Mouse (Mus musculus): ENCODE results near the gene Urod.

Urod gene

GRCm38 (mm10) chr4:117004649-117005048, 10.4 kb upstream of the Urod start:
- POLR2A ChIA-PET = interaction anchor here in 3 of 4 experiments (0.5 to 7.9 kb wide), 15 partner anchors 9 to 197 kb away, joined by 3 to 61 read pairs (median 10); partner anchors contain the start of genes Eif2b3 (in 2 of the 3), Hectd3 (in 2 of the 3), Urod (in 2 of the 3) and Btbd19 (in 1 of the 3)
- CTCF ChIA-PET = interaction anchor here in 3 of 4 experiments (1.1 to 1.5 kb wide), 4 partner anchors 9 to 117 kb away, joined by 3 to 6 read pairs (median 4); partner anchors contain the start of gene Hectd3 (in 1 of the 3)

GRCm38 (mm10) chr4:117002543-117003521, 8.6 kb upstream of the Urod start:
- CTCF ChIA-PET = interaction anchor here (0.5 to 2.8 kb wide), 77 partner anchors 7 to 316 kb away, joined by 3 to 23 read pairs (median 4); partner anchors contain the start of genes Eif2b3 (in 2 of the 4), Urod (in 2 of the 4), Hectd3 (in 1 of the 4) and Kif2c (in 1 of the 4)
- POLR2A ChIA-PET = interaction anchor here (0.5 to 7.9 kb wide), 84 partner anchors 7 to 782 kb away, joined by 3 to 61 read pairs (median 4); partner anchors contain the start of genes Rps8 (in 3 of the 4), Btbd19 (in 2 of the 4), Ccdc163 (in 2 of the 4) and Eif2b3 (in 2 of the 4)

GRCm38 (mm10) chr4:117001957-117002356, 7.7 kb upstream of the Urod start:
- CTCF ChIA-PET = interaction anchor here (0.6 to 2.8 kb wide), 55 partner anchors 8 to 268 kb away, joined by 3 to 23 read pairs (median 4); partner anchors contain the start of genes Eif2b3 (in 2 of the 4), Urod (in 2 of the 4), Kif2c (in 1 of the 4) and Mutyh (in 1 of the 4)

GRCm38 (mm10) chr4:116999513-117000154, 5.4 kb upstream of the Urod start:
- ChIA-PET CTCF (interaction anchor here in 2 of 4 experiments (0.7 to 1.4 kb wide), 3 partner anchors 13 to 232 kb away, joined by 3 to 4 read pairs (median 3); no protein-coding TSS in a partner anchor), POLR2A (interaction anchor here in 2 of 4 experiments (0.7 to 1.4 kb wide), 7 partner anchors 13 to 202 kb away, joined by 3 to 5 read pairs (median 3); partner anchors contain the start of gene Eif2b3 (in 1 of the 2))

More at GRCm38 (mm10) chr4:117001957-117002356, 7.7 kb upstream of the Urod start:
- POLR2A ChIA-PET = interaction anchor here in 3 of 4 experiments (0.6 to 7.9 kb wide), 68 partner anchors 6 to 781 kb away, joined by 3 to 61 read pairs (median 5); partner anchors contain the start of genes Rps8 (in 3 of the 3), Ccdc163 (in 2 of the 3), Eif2b3 (in 2 of the 3) and Hectd3 (in 2 of the 3)

GRCm38 (mm10) chr4:116995798-116996135, 1.6 kb upstream of the Urod start:
- POLR2A ChIA-PET = interaction anchor here (0.5 to 5.7 kb wide), 88 partner anchors 9 to 942 kb away, joined by 3 to 53 read pairs (median 4); partner anchors contain the start of genes Btbd19 (in 3 of the 4), Plk3 (in 3 of the 4), Ccdc163 (in 2 of the 4) and Eif2b3 (in 2 of the 4)
- CTCF ChIA-PET = interaction anchor here (0.6 to 2.1 kb wide), 43 partner anchors 8 to 556 kb away, joined by 3 to 18 read pairs (median 5); partner anchors contain the start of genes Btbd19 (in 3 of the 4), Eif2b3 (in 1 of the 4), Mutyh (in 1 of the 4) and Plk3 (in 1 of the 4)

GRCm38 (mm10) chr4:116995131-116995797, 1.1 kb upstream of the Urod start, which contains the start of gene Hectd3:
Hectd3 (plus strand) TSS chr4:116995317.
- ChIA-PET POLR2A (interaction anchor here (0.5 to 5.7 kb wide), 87 partner anchors 8 to 942 kb away, joined by 3 to 53 read pairs (median 4); partner anchors contain the start of genes Btbd19 (in 3 of the 4), Plk3 (in 3 of the 4), Ccdc163 (in 2 of the 4) and Eif2b3 (in 2 of the 4)), CTCF (interaction anchor here (0.6 to 2.1 kb wide), 42 partner anchors 8 to 555 kb away, joined by 3 to 18 read pairs (median 5); partner anchors contain the start of genes Btbd19 (in 3 of the 4), Mutyh (in 1 of the 4), Plk3 (in 1 of the 4) and Ptch2 (in 1 of the 4))

- CTCF ChIA-PET = interaction anchor here in 1 of 4 experiments (0.6 to 1.0 kb wide), 4 partner anchors 11 to 326 kb away, joined by 3 read pairs; no protein-coding TSS in a partner anchor
- POLR2A ChIA-PET = no interaction called here
These were observed 2.8 kb downstream of the Urod start for GRCm38 (mm10) chr4:116991366-116991765.

GRCm38 (mm10) chr4:116989731-116990130, 4.5 kb downstream of the Urod start:
- ChIA-PET CTCF (interaction anchor here (0.5 to 1.4 kb wide), 9 partner anchors 13 to 848 kb away, joined by 3 to 7 read pairs (median 4); no protein-coding TSS in a partner anchor), POLR2A (interaction anchor here in 3 of 4 experiments (0.7 to 4.3 kb wide), 11 partner anchors 11 to 212 kb away, joined by 3 to 16 read pairs (median 3); partner anchors contain the start of gene Plk3 (in 1 of the 3))

GRCm38 (mm10) chr4:116987122-116987456, 7.1 kb downstream of the Urod start:
- ChIA-PET CTCF (interaction anchor here (0.5 to 2.9 kb wide), 73 partner anchors 8 to 325 kb away, joined by 3 to 34 read pairs (median 4); partner anchors contain the start of genes Hectd3 (in 4 of the 4), Ccdc163 (in 2 of the 4), Mmachc (in 2 of the 4) and Mutyh (in 2 of the 4)), POLR2A (interaction anchor here in 3 of 4 experiments (0.5 to 4.3 kb wide), 56 partner anchors 8 to 1753 kb away, joined by 3 to 21 read pairs (median 4); partner anchors contain the start of genes Hectd3 (in 3 of the 3), Plk3 (in 2 of the 3), Prdx1 (in 2 of the 3) and Ptch2 (in 2 of the 3))

- POLR2A ChIA-PET = interaction anchor here in 3 of 4 experiments (0.6 to 4.3 kb wide), 53 partner anchors 9 to 391 kb away, joined by 3 to 21 read pairs (median 4); partner anchors contain the start of genes Hectd3 (in 3 of the 3), Prdx1 (in 2 of the 3), Ptch2 (in 2 of the 3) and Zswim5 (in 2 of the 3)
- CTCF ChIA-PET = interaction anchor here (0.5 to 2.9 kb wide), 77 partner anchors 9 to 325 kb away, joined by 3 to 34 read pairs (median 4); partner anchors contain the start of genes Hectd3 (in 4 of the 4), Ccdc163 (in 2 of the 4), Mmachc (in 2 of the 4) and Mutyh (in 2 of the 4)
These were observed 7.7 kb downstream of the Urod start for GRCm38 (mm10) chr4:116986400-116987121.

- ChIA-PET POLR2A (interaction anchor here in 3 of 4 experiments (0.6 to 2.8 kb wide), 13 partner anchors 9 to 253 kb away, joined by 3 to 21 read pairs (median 4); partner anchors contain the start of genes Hectd3 (in 1 of the 3), Mutyh (in 1 of the 3), Plk3 (in 1 of the 3) and Toe1 (in 1 of the 3)), CTCF (interaction anchor here (0.6 to 2.9 kb wide), 13 partner anchors 10 to 265 kb away, joined by 3 to 33 read pairs (median 6); partner anchors contain the start of gene Hectd3 (in 1 of the 4))
These were observed 8.5 kb downstream of the Urod start for GRCm38 (mm10) chr4:116985681-116986080.

- CTCF ChIA-PET = interaction anchor here in 3 of 4 experiments (0.6 to 4.3 kb wide), 9 partner anchors 7 to 176 kb away, joined by 3 to 13 read pairs (median 5); no protein-coding TSS in a partner anchor
- POLR2A ChIA-PET = interaction anchor here in 2 of 4 experiments (0.8 to 1.5 kb wide), 5 partner anchors 10 to 185 kb away, joined by 3 to 4 read pairs (median 3); no protein-coding TSS in a partner anchor
These were observed 17.7 kb downstream of the Urod start for GRCm38 (mm10) chr4:116976503-116976902.

GRCm38 (mm10) chr4:116954951-116955350, 39.3 kb downstream of the Urod start:
- POLR2A ChIA-PET = interaction anchor here in 2 of 4 experiments (0.6 to 1.5 kb wide), 2 partner anchors 40 to 246 kb away, joined by 3 to 9 read pairs; partner anchors contain the start of genes Hectd3 (in 1 of the 2) and Urod (in 1 of the 2)
- CTCF ChIA-PET = no interaction called here

GRCm38 (mm10) chr4:116951642-116952041, 42.6 kb downstream of the Urod start:
- ChIA-PET CTCF (no interaction called here), POLR2A (interaction anchor here in 1 of 4 experiments (0.7 to 1.1 kb wide), 2 partner anchors 21 to 35 kb away, joined by 3 to 4 read pairs; no protein-coding TSS in a partner anchor)

- POLR2A ChIA-PET = interaction anchor here in 2 of 4 experiments (0.7 kb wide), 3 partner anchors 34 to 194 kb away, joined by 3 to 4 read pairs (median 3); no protein-coding TSS in a partner anchor
- CTCF ChIA-PET = no interaction called here
These were observed 50.2 kb downstream of the Urod start for GRCm38 (mm10) chr4:116944055-116944454.

All from embryonic stem cell, embryonic (primary cell).